In genomic region chr10:4041691-4042090, GRCm38 (mm10) we compare ENCODE assay signal across 9 mouse cellular contexts.
DNase-seq lines count a peak whose midpoint lies in the region; ATAC-seq lines count a peak whose summit lies in the region.
"Had no signal": no experiment of that assay in that cellular context is flagged by ENCODE, and none has a peak within 500 bp of the region (broad histone marks: within the 10 kb centered on the region; RNA-seq: fewer than 3 reads in every experiment).

No protein-coding gene starts in this region.

- H3K9me3 ChIP-seq in neural tube, embryonic 15.5 days (replicated peaks), result no peaks in the 10 kb centered on the region
- H3K9me3 ChIP-seq in limb, embryonic 13.5 days, result no peaks in the 10 kb centered on the region
- H3K9me3 ChIP-seq in intestine, embryonic 15.5 days, result no peaks in the 10 kb centered on the region
- H3K9me3 ChIP-seq: midbrain, embryonic 12.5 days had no signal

- no peak overlapping the region for H3K4me2 ChIP-seq in neural tube, embryonic 15.5 days
- no peak overlapping the region for H3K4me2 ChIP-seq in limb, embryonic 13.5 days (replicated peaks)
- no peak overlapping the region for H3K4me2 ChIP-seq in intestine, embryonic 15.5 days (replicated peaks)
- H3K4me2 ChIP-seq: midbrain, embryonic 12.5 days had no signal

- no peak overlapping the region for H3K4me3 ChIP-seq in neural tube, embryonic 15.5 days (replicated peaks)
- no peak overlapping the region for H3K4me3 ChIP-seq in limb, embryonic 13.5 days
- no peak overlapping the region for H3K4me3 ChIP-seq in intestine, embryonic 15.5 days (replicated peaks)
- H3K4me3 ChIP-seq: midbrain, embryonic 12.5 days had no signal

- H3K27me3 ChIP-seq in neural tube, embryonic 15.5 days (replicated peaks), result no peaks in the 10 kb centered on the region
- no peaks in the 10 kb centered on the region for H3K27me3 ChIP-seq in limb, embryonic 13.5 days
- no peaks in the 10 kb centered on the region for H3K27me3 ChIP-seq in intestine, embryonic 15.5 days (replicated peaks)
- H3K27me3 ChIP-seq: midbrain, embryonic 12.5 days had no signal

- H3K9ac ChIP-seq in neural tube, embryonic 15.5 days (replicated peaks), result no peak overlapping the region
- H3K9ac ChIP-seq in limb, embryonic 13.5 days, result no peak overlapping the region
- no peak overlapping the region for H3K9ac ChIP-seq in intestine, embryonic 15.5 days
- H3K9ac ChIP-seq: midbrain, embryonic 12.5 days had no signal

- H3K4me1 ChIP-seq in neural tube, embryonic 15.5 days, result peaks cover 4% of the 10 kb centered on the region; the same call in 1 of the 2 replicates
- peaks cover 11% of the 10 kb centered on the region; the same call in 1 of the 2 replicates for H3K4me1 ChIP-seq in limb, embryonic 13.5 days
- no peaks in the 10 kb centered on the region for H3K4me1 ChIP-seq in intestine, embryonic 15.5 days (replicated peaks)
- H3K4me1 ChIP-seq: midbrain, embryonic 12.5 days had no signal

- no peak overlapping the region for H3K27ac ChIP-seq in neural tube, embryonic 15.5 days (replicated peaks)
- H3K27ac ChIP-seq in limb, embryonic 13.5 days, result peak overlapping the region; percentile 56; the same call in 1 of the 2 replicates
- no peak overlapping the region for H3K27ac ChIP-seq in intestine, embryonic 15.5 days
- H3K27ac ChIP-seq: midbrain, embryonic 12.5 days had no signal

- no peaks in the 10 kb centered on the region for H3K36me3 ChIP-seq in neural tube, embryonic 15.5 days
- H3K36me3 ChIP-seq in limb, embryonic 13.5 days, result no peaks in the 10 kb centered on the region
- no peaks in the 10 kb centered on the region; the same call in 1 of the 2 replicates for H3K36me3 ChIP-seq in intestine, embryonic 15.5 days
- H3K36me3 ChIP-seq: midbrain, embryonic 12.5 days had no signal

- no peak for ATAC-seq in neural tube, embryonic 15.5 days (ENCODE audit: low FRiP score)
- ATAC-seq in limb, embryonic 13.5 days (ENCODE audit: low FRiP score, low read depth), result no peak
- no peak for ATAC-seq in intestine, embryonic 15.5 days

- DNase-seq in neural tube, embryonic 10.5 days (ENCODE audit: extremely low spot score, low spot score), result peak; percentile 41
- DNase-seq in ZHBTc4 (ENCODE audit: low read depth, low spot score), result peak; percentile 74
- peak; percentile 60 for DNase-seq in embryo, embryonic 11 days
- DNase-seq in heart, postnatal 4 days, result peak; percentile 69
- DNase-seq in retina, postnatal 1 day, result peak; percentile 44

- 74% methylated on average over 9 of the region's 9 CpGs for WGBS in neural tube, embryonic 15.5 days
- WGBS in limb, embryonic 13.5 days, result 78% methylated on average over 9 of the region's 9 CpGs
- 76% methylated on average over 9 of the region's 9 CpGs for WGBS in intestine, embryonic 15.5 days
